Mouse (Mus musculus) granulocyte monocyte progenitor cell, adult 5-6 weeks (primary cell): ENCODE results near the gene Ddi1. TPM values are rescaled to one million over a fixed set of nuclear protein-coding genes. Genes with fewer than 3 reads are reported as not detected.
"Not testable (repeated sequence)": the region's sequence is repeated elsewhere in the genome, so short reads cannot be mapped to it uniquely, and the experiment has no call there.

Experiments
- ATAC-seq: replicated peaks from 2 replicates; pipeline ENCODE4 v1.8.0; 2016; ENCODE audit warnings: mild to moderate bottlenecking, moderate TSS enrichment, inconsistent platforms; ENCODE audit not compliant: poor library complexity, severe bottlenecking
- total RNA-seq, 2 experiments: library from RNA; stranded (forward) in 1 of 2; stranded (reverse) in 1 of 2; fragments of 200-712, 200-1000 nt in 1 of 2; fragments of >200 nt in 1 of 2; fragmentation: Nextera tagmentation in 1 of 2; gene quantifications; 2 replicates each; pipeline ENCODE4 v1.2.3; 2014 to 2017

Ddi1 gene
- total RNA-seq (2014; fragmentation: Nextera tagmentation): not detected in 2 replicates
- total RNA-seq (2017): not detected in 2 replicates

- ATAC-seq: no peak
Observed at GRCm38 (mm10) chr9:6269796-6270280, at the start of gene Ddi1. TSS of gene Ddi1 (minus strand) at chr9:6269846.

DNA sequence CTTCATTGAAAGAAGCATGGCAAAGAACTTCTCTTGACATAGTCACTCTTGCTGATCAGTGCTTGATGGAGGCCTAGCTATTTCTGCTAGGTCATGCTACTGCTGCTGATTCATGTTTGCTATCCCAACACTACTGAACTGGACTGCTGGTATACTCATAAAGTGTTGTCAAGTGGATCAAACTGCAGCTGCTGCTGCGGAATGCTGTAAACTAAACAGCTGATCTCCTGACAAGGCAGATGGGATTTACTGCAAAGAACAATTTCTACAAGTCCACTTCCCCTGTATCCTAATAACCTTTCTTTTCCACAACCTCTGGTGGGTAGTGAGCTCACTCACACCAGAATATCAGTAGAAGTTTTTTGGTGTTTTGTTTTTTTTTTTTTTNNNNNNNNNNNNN lies 47.5 kb upstream of the Ddi1 start:
- no peak for ATAC-seq

GRCm38 (mm10) chr9:6305847-6306246 lies 36.2 kb upstream of the Ddi1 start:
- ATAC-seq: no peak

DNA sequence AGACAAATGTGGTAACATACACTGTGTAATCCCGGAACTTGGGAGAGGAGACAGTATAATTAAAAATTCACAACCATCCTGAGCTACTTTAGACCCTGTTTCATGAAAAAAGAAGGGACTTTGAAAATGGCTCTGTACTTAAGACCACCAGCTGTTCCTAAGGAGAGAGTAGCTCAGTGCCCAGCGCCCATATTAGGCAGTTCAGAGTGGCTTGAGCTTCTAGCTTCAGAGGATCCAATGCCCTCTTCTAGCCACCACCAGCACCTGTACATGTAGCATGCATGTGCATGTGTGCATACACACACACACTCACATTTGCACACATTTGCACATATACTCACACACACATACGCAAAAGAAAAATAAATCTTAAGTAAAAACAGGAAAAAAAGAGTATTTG lies 34.9 kb upstream of the Ddi1 start:
- ATAC-seq: no peak

DNA sequence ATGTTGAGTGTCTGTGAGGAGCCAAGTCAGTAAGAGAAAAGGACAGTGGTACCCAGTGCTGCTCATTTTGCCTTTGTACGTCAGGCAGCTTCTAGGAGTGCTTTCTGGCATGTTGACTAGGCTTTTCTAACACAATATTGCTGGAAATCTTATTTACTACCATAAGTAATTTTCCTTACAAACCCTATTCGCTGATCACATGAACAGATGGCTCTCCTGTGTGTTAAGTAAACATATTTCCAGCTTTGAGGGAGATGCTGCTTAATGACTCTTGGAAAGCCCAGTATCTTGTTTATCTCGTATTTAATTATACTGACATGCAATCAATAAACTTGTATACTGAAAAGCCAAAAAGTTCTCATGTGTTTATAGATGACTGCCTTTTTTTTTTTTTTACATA lies 32.4 kb upstream of the Ddi1 start:
- no peak for ATAC-seq

DNA sequence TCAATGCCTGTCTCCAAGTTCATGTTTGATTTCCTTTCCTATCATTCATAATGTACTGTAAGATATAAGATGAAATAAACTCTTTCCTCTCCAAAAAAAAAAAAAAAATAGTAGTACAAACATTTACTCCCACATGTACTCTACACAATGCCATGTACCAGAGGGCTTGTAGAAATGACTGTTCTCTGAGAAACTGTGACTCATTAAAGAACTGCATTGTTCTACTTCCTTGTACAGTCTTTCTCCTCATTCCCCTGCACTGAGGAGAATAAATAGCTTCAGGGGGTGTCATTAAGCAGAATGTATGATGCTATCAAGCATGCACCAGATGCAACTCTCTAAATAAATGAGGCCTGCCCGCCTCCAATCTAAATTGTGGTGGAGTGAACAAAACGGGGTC lies 28.9 kb upstream of the Ddi1 start:
- no peak for ATAC-seq

GRCm38 (mm10) chr9:6289211-6289696 lies 19.6 kb upstream of the Ddi1 start:
- ATAC-seq: no peak

GRCm38 (mm10) chr9:6286770-6287169 lies 17.1 kb upstream of the Ddi1 start:
- ATAC-seq: no peak

DNA sequence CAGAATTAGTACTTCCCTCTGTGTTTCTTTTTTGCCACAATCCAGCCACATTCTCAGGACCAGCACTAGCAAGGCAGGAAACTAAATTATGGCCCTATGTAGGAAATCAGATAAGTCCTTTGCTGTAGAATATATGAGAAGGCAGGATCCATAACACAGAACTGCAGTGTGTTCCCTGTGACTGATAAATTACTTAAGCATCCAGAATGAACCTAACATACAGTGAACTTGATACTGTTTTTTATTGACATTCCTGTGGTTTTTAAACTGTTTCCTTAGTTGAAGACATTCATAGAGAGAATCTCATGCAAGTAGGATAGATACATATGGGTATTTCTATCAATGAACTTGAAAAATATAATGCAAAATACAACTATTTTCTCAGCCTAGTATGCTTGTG lies 7.9 kb upstream of the Ddi1 start:
- ATAC-seq: no peak

GRCm38 (mm10) chr9:6276395-6276794 lies 6.7 kb upstream of the Ddi1 start:
- ATAC-seq: no peak

DNA sequence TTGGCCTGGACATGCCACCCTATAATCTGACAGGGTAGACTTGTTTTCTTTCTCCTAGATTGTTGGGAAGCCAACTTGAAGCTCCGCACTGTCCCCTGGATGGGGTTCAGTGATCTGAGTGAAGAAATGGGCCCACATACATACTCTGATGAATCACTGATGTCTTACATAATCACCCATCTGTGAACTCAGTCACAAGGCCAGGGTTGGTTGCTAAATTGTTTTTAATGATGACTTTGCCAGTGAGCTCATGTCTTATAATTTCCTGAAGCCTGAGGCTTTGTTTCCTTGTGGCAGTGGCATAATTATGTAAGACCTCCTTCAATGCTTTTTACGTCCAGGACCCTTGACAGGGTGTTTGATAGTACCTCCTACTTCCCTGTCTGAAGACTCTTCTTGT lies 4.8 kb downstream of the Ddi1 start:
- no peak for ATAC-seq

DNA sequence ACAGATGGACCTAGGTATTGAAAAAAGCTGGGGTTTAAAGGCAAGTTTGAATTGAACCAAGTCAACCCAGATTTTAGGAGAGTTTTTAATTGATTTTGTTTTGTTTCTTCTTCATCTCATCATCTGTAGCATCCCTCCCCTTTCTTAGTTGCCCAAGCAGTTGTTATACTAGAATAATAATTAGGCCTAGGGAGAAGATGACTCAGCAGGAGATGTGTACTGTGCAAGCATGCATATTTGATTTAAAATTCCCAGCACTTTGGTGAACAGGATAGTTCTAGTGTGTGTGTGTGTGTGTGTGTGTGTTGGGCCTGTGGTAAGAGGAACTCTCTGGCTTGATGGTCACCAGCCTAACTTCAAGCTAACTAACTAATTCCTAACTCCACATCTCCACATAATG lies 12.6 kb downstream of the Ddi1 start:
- no peak for ATAC-seq

GRCm38 (mm10) chr9:6251990-6252389 lies 17.7 kb downstream of the Ddi1 start:
- ATAC-seq: no peak

GRCm38 (mm10) chr9:6250320-6250719 lies 19.3 kb downstream of the Ddi1 start:
- no peak for ATAC-seq

DNA sequence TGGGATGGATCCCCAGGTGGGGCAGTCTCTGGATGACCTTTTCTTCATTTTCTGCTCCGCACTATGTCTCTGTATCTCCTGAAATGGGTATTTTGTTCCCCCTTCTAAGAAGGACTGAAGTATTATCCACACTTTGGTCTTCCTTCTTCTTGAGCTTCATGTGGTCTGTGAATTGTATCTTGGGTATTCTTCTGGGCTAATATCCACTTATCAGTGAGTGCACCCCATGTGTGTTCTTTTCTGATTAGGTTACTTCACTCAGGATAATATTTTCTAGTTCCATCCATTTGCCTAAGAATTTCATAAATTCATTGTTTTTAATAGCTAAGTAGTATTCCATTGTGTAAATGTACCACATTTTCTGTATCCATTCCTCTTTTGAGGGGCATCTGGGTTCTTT lies 33.7 kb downstream of the Ddi1 start:
- not testable (repeated sequence) for ATAC-seq

GRCm38 (mm10) chr9:6217505-6217904 lies 52.1 kb downstream of the Ddi1 start:
- no peak for ATAC-seq

DNA sequence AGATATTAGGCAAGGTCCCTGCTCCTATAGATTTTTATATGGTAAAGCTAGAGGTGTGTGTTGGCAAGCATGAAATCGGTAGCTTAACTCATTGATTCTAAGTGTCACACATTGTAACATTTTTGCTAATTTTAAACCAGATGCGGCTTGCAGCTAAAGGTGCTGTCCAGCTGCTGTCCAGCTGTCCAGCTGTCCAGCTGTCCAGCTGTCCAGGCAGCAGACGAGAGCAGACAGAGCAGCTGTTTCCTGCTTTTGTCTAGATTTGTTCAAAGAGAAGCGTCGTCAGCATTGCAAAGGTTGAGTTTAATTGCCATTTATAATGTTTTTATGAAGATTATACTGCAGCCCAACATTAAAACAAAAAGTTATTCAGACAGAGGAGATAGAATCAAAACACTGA lies 56.8 kb downstream of the Ddi1 start:
- no peak for ATAC-seq

Other genes starting within 250 kb of the Ddi1 start
- not detected in 2 replicates for gene Pdgfd, start 101.3 kb downstream of the Ddi1 start, total RNA-seq (2014; fragmentation: Nextera tagmentation)
- gene Pdgfd, start 101.3 kb downstream of the Ddi1 start, total RNA-seq (2017): 0.09 TPM in 1 of 2 replicates, not detected in the other